Mouse (Mus musculus) C2C12 (cell line): ENCODE measurements around the gene Cxadr.

Source experiments
- CEBPB ChIP-seq: IDR thresholded peaks from one replicate; pipeline ENCODE4 v1.6.1; 2011; ENCODE audit warnings: low read depth, mild to moderate bottlenecking, control low read depth, moderate library complexity
- MYOD1 ChIP-seq: IDR thresholded peaks from one replicate; pipeline ENCODE4 v1.6.1; 2011; ENCODE audit warnings: low read depth; ENCODE audit not compliant: control insufficient read depth, insufficient read length

GRCm38 (mm10) chr16:78280093-78280881 lies 21.0 kb upstream of the Cxadr start:
- TF ChIP-seq CEBPB = no peak
- no peak for TF ChIP-seq MYOD1
